Mouse (Mus musculus) lung, embryonic 14.5 days (tissue): ENCODE measurements at regions not wholly inside any gene's neighbourhood (a gene's known extent, or its start where the extent isn't known, plus 50 kb on each side); places are given as distances from the start of the nearest gene placed in this dataset.

Source experiments
- ATAC-seq: fragments of 200-750 bp; cut with Nextera tagmentation; 2 replicates; pipeline ENCODE4 v1.8.0; 2017; ENCODE audit warnings: mild to moderate bottlenecking, moderate TSS enrichment, moderate library complexity; ENCODE audit not compliant: insufficient read depth
- DNase-seq: peaks from one replicate; pipeline ENCODE4 v3.0.0-alpha.2; 2015
- H3K27ac ChIP-seq: fragments of 300-500 bp; sonication (generic); 2 replicates; pipeline ENCODE4 v1.5.1; 2014; ENCODE audit warnings: low read depth, mild to moderate bottlenecking, moderate library complexity
- H3K27me3 ChIP-seq: fragments of 300-500 bp; sonication (generic); 2 replicates; pipeline ENCODE4 v1.6.1; 2014; ENCODE audit warnings: low read length, control low read depth; ENCODE audit not compliant: insufficient read depth
- H3K36me3 ChIP-seq: fragments of 300-500 bp; sonication (generic); 2 replicates; pipeline ENCODE4 v1.6.1; 2014; ENCODE audit warnings: control low read depth; ENCODE audit not compliant: insufficient read depth
- H3K4me1 ChIP-seq: fragments of 300-500 bp; sonication (generic); 2 replicates; pipeline ENCODE4 v1.6.1; 2014; ENCODE audit warnings: antibody characterized with exemption, control low read depth; ENCODE audit not compliant: insufficient read depth
- H3K4me2 ChIP-seq: fragments of 300-500 bp; sonication (generic); 2 replicates; pipeline ENCODE4 v1.6.1; 2014; ENCODE audit warnings: mild to moderate bottlenecking
- H3K4me3 ChIP-seq: fragments of 300-500 bp; sonication (generic); 2 replicates; pipeline ENCODE4 v1.5.1; 2014; ENCODE audit warnings: low read depth, low read length
- H3K9ac ChIP-seq: fragments of 300-500 bp; sonication (generic); 2 replicates; pipeline ENCODE4 v1.6.1; 2014
- H3K9me3 ChIP-seq: fragments of 300-500 bp; sonication (generic); 2 replicates; pipeline ENCODE4 v1.6.1; 2016; ENCODE audit warnings: low read depth, low read length, control low read depth
- CTCF ChIP-seq: IDR thresholded peaks from 2 replicates; pipeline ENCODE4 v1.5.1; 2016; ENCODE audit warnings: antibody characterized with exemption, low read depth
- WGBS: fragments of 180-500 bp; shearing (Covaris S2); extraction: QIAGEN DNeasy Blood & Tissue Kit; methylation state at CpG from one replicate; pipeline ENCODE4 v1.1.7; 2014; 5-methylcytosine and 5-hydroxymethylcytosine counted together

DNA sequence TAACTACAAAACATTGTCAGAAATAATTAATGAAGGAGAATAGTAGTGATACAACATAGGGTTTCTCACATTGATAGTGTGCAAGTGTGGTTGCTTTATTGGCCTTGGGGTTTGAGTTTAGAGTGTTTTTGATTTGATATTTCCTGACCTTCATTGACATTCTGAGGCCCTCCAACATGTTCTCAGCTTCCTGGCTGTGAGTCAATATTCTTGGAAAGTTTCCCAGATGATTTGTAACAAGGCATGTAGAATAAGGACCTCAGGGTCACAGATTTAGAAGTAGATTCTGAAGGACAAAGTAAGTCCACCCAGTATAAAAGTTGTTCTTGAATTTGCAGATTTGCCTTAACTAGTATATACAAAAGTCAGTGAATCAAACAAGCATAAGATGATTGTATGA, 969.7 kb upstream of the Pcdh9 start:
- no peaks in the 10 kb centered on the region for H3K4me1 ChIP-seq
- no peaks in the 10 kb centered on the region for H3K36me3 ChIP-seq
- TF ChIP-seq CTCF: no peak
- H3K4me2 ChIP-seq: no peak overlapping the region
- ATAC-seq (no peak), DNase-seq (no peak)
- H3K27ac ChIP-seq: no peak overlapping the region
- H3K9me3 ChIP-seq: no peaks in the 10 kb centered on the region
- no peak overlapping the region for H3K4me3 ChIP-seq
- H3K9ac ChIP-seq: no peak overlapping the region
- no peaks in the 10 kb centered on the region for H3K27me3 ChIP-seq

DNA sequence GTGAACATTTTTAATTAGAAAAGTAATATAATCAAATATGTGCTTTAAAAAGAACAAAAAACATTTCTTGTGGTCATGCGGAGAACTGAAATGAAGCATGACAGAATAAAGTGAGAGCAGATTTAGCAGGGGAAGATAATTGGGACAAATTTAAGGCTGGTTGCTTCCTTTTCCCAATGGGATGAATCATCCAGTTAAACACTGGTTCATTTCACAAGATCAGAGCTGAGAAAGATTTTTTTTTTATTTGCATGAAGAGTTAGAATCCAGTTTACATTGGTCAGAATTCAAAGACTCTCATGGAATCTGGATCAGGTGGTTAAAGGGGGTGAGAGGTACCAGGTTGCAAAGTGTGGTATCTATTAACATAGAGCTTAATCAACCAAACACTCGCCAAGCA, 978.5 kb upstream of the Pcdh9 start:
- no peak overlapping the region for H3K4me2 ChIP-seq
- no peak overlapping the region for H3K9ac ChIP-seq
- no peak overlapping the region for H3K27ac ChIP-seq
- H3K36me3 ChIP-seq: no peaks in the 10 kb centered on the region
- 76% methylated on average over 2 of the region's 2 CpGs for WGBS
- no peak for DNase-seq
- no peak for ATAC-seq
- H3K27me3 ChIP-seq: no peaks in the 10 kb centered on the region
- H3K4me3 ChIP-seq: no peak overlapping the region
- no peaks in the 10 kb centered on the region for H3K9me3 ChIP-seq
- TF ChIP-seq CTCF: no peak
- no peaks in the 10 kb centered on the region for H3K4me1 ChIP-seq

DNA sequence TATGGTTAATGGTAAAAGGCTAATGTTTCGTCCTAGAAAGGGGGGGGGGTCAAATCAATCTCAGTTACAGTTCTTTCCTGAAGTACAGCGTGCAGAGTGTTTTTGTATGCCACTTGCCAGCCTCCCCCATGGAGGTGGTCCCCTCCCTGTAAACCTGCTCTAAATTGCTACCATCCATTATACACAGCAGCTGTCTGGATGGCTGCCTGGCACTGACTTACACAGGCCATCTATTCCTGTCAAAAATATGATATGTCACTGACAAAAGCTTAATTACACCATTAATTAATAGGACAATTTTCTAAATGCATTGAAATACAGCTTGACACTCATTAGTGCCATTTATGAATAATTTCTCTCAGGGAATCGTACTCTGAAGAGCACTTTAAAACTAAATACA, 995.0 kb upstream of the 4921530L21Rik start:
- no peak overlapping the region for H3K4me3 ChIP-seq
- TF ChIP-seq CTCF: no peak
- no peaks in the 10 kb centered on the region for H3K36me3 ChIP-seq
- H3K4me2 ChIP-seq: no peak overlapping the region
- WGBS: 57% methylated on average over 3 of the region's 3 CpGs
- ATAC-seq (no peak), DNase-seq (no peak)
- no peak overlapping the region for H3K9ac ChIP-seq
- H3K9me3 ChIP-seq: no peaks in the 10 kb centered on the region
- H3K27me3 ChIP-seq: no peaks in the 10 kb centered on the region
- no peak overlapping the region for H3K27ac ChIP-seq
- no peaks in the 10 kb centered on the region for H3K4me1 ChIP-seq

DNA sequence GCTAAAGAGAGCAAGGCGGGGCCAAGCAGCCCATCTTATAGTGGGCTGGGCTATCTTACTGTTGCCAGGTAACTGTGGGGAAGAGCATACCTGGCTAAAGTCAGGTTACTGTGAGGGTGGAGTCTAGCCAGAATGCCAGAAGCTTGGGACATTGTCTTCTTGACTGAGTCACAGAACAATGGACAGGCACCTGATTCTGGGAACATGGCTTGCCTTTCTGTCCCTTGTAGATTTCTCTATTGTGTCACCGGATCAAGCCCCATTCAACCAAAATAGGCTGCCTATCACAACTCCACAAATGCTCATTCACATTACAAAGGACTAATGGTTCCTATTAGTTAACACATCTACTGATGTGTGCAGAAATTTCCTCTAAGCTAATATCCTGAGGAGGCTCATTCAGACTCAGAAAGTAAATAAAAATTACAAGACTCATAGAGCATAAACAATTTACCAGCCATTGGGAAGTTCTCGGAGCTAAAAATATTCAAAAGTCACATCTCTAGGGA, 985.7 kb upstream of the 4921530L21Rik start:
- TF ChIP-seq CTCF: no peak
- WGBS: 79% methylated on average over 3 of the region's 3 CpGs

DNA sequence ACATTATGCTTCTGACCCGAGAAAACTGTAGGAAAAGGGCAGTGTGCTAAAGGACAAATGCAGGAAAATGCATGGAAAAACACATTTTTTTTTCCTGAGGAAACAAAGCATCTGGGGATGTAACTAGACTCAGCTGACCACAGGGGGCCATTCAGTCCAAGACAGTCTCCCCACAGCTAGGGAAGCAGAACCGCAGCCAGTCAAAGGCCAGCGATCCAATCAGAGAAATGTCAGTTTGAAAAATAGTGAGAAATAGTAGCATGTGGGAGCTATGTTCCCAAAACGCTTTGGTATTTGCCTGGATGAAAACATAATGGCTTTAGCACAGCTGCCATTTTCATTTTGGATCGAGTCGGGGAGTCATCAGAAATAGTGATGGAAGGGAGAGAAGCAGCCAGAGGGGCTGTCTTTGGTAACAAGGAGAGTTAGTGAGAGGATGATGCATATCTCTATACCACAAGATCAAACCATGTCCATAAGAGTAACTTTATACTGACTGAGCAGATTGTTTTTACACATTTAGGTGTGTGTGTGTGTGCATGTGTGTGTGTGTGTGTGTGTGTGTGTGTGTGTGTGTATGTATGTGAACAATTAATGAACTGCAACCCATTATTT, 982.3 kb upstream of the 4921530L21Rik start:
- WGBS: 67% methylated on average over 6 of the region's 6 CpGs
- Histone ChIP-seq H3K4me1 (no peaks in the 10 kb centered on the region), H3K27ac (no peak overlapping the region), H3K9ac (no peak overlapping the region), H3K4me3 (no peak overlapping the region), H3K27me3 (no peaks in the 10 kb centered on the region), H3K4me2 (no peak overlapping the region), H3K36me3 (no peaks in the 10 kb centered on the region), H3K9me3 (no peaks in the 10 kb centered on the region)
- TF ChIP-seq CTCF: no peak
- no peak for ATAC-seq
- no peak for DNase-seq

More for the DNA sequence above, 985.7 kb upstream of the 4921530L21Rik start:
- DNase-seq (no peak), ATAC-seq (no peak)
- no peaks in the 10 kb centered on the region for H3K4me1 ChIP-seq
- H3K4me3 ChIP-seq: no peak overlapping the region
- no peaks in the 10 kb centered on the region for H3K9me3 ChIP-seq
- no peaks in the 10 kb centered on the region for H3K27me3 ChIP-seq
- H3K9ac ChIP-seq: no peak overlapping the region
- no peak overlapping the region for H3K4me2 ChIP-seq
- H3K27ac ChIP-seq: no peak overlapping the region
- no peaks in the 10 kb centered on the region for H3K36me3 ChIP-seq

DNA sequence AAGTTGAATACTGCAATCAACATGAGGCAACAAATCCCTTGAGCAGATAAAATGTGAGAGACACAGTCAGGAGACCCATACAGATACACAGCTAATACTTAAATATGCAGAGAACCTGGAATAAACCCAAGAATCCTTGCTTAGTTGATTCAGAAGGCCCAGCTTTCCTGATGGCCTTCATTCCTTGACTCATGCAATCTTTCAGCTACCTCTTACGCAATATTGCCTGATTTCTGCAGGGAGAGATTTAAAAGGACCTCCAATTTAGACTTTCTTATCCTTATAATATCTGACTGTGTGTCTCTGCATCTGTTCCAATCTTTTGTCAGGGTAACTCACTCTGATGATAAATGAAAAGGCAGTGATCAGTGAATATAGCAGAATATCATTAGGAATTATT, 968.7 kb upstream of the 4921530L21Rik start:
- WGBS: 88% methylated on average over 1 of the region's 1 CpGs
- H3K27ac ChIP-seq: no peak overlapping the region

DNA sequence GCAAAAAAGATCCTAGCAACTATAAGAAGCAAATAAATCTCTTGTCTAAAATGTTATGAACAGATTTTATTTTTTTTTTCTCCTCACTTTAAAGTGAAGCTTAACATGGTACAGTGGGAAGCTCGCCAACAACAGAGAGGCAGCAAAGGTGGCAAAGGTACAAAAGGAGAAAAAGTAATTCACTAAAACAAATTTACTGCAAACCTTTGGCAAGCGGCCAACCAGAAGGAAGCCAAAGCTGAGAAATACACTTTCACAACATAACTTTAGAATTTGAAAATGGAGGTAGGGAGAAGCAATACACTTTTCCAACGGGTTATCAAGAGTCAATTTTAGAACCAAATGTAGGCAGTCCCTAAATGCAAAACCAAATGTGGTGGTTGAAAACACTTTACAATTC, 939.6 kb upstream of the 4921530L21Rik start:
- WGBS: 65% methylated on average over 3 of the region's 3 CpGs

More for the DNA sequence above, 968.7 kb upstream of the 4921530L21Rik start:
- Histone ChIP-seq H3K9me3 (no peaks in the 10 kb centered on the region), H3K4me1 (no peaks in the 10 kb centered on the region), H3K4me3 (no peak overlapping the region), H3K9ac (no peak overlapping the region), H3K4me2 (no peak overlapping the region), H3K27me3 (no peaks in the 10 kb centered on the region), H3K36me3 (no peaks in the 10 kb centered on the region)
- DNase-seq (peak; percentile 11), ATAC-seq (no peak)
- TF ChIP-seq CTCF: no peak

More for the DNA sequence above, 939.6 kb upstream of the 4921530L21Rik start:
- Histone ChIP-seq H3K27me3 (no peaks in the 10 kb centered on the region), H3K4me1 (no peaks in the 10 kb centered on the region), H3K9ac (no peak overlapping the region), H3K36me3 (no peaks in the 10 kb centered on the region), H3K4me3 (no peak overlapping the region), H3K27ac (no peak overlapping the region), H3K9me3 (no peaks in the 10 kb centered on the region), H3K4me2 (no peak overlapping the region)
- no peak for ATAC-seq
- DNase-seq: peak; percentile 51
- no peak for TF ChIP-seq CTCF
